Mouse (Mus musculus): ENCODE results near the gene Lpin2. TPM values are rescaled to one million over a fixed set of nuclear protein-coding genes. Genes with fewer than 3 reads are reported as not detected.
A peak's percentile ranks its signal among the peaks of the same experiment; 100 is the strongest.

Lpin2 gene
- total RNA-seq, 1 experiment from 2014 or later, result 47.3 TPM

GRCm38 (mm10) chr17:71265336-71266051, 83.1 kb downstream of the Lpin2 start:
- no peak for DNase-seq

GRCm38 (mm10) chr17:71267374-71267773, 85.0 kb downstream of the Lpin2 start:
- no peak for DNase-seq

GRCm38 (mm10) chr17:71268152-71268551, 85.8 kb downstream of the Lpin2 start:
- DNase-seq, result no peak

DNA sequence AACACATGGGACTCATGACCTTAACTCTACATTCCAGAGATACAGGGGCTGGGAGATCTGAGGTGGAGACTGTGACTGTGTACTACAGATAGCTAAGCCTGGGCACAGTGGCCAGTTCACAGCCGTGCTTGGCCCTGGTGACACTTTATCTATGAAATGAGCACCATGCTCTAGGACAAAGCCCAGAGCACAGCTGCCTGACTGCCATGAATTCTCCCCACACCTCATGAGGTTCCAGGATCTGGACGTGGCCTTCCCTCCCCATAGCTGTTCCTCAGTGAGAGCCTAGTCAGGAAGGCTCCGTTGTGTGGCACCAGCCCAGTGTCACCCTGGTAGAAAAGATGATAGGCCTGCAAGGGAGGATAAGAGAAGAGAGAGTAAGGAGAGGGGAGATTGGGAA, 86.2 kb downstream of the Lpin2 start:
- no peak for DNase-seq

DNA sequence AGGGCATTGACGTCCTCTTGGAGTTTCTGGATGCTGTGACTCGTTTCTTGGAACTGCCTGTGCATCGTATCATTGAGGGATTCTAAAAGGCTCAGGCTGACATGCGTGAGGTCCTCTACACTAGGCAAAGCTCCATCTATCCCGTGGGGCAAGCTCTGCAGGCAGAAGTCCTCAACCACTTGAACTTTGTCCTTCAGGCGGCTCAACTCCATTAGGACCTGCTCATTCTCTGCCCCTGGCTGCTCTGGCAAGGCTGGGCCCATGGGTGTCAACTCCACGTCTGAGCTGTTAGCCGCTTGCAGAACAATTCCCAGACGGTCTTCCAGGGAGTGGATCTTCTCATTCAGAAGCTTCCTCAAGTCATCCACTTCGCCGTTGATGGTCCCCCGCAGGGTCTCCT, 91.5 kb downstream of the Lpin2 start:
- no peak for DNase-seq

DNA sequence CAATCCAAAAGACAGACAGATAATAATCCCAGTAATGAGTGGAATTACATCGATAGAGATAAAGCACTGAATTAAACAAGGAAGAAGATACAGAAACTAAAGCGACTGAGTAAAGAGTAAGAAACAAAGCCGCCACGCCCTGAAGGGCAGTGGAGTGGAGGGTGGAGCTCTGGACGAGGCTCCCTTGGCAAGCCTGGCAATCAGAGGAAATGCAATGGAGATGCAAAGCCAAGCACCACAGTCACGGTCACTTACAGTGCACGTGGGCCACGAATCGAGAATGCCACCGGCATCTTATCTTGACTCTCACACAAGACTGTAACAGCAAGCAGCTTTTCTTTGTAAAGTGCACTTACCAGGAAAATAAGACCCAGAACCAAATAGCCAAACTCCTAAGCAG, 94.4 kb downstream of the Lpin2 start:
- DNase-seq, result no peak

GRCm38 (mm10) chr17:71277701-71278491, 95.5 kb downstream of the Lpin2 start:
- DNase-seq, result no peak

GRCm38 (mm10) chr17:71282716-71283115, 100.4 kb downstream of the Lpin2 start:
- no peak for DNase-seq

- DNase-seq, result no peak
Observed at GRCm38 (mm10) chr17:71283237-71283636, 100.9 kb downstream of the Lpin2 start.

- no peak for DNase-seq
Observed at GRCm38 (mm10) chr17:71284890-71285289, 102.5 kb downstream of the Lpin2 start.

DNA sequence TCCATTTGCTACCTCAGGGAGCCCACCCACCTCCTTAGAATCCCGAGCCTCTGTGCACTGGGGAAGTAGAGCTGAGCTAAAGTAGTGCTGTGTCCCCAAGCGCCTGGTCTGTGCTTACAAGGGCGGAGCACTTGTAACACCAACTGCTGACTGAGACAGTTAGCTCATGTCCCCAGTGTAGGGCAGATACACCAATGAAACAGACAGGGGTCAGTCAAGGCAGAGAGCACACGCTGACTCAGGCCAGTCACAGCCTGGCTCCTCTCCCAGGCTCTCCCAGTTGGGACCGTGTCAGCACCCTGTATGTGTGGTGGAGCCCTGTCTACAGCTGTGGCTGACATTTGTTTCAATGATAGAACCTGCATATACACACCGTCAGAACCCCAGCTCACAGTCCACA, 103.6 kb downstream of the Lpin2 start:
- DNase-seq, result peak; percentile 41

GRCm38 (mm10) chr17:71287586-71287985, 105.2 kb downstream of the Lpin2 start:
- no peak for DNase-seq

- no peak for DNase-seq
Observed at GRCm38 (mm10) chr17:71288145-71288758, 105.9 kb downstream of the Lpin2 start.

DNA sequence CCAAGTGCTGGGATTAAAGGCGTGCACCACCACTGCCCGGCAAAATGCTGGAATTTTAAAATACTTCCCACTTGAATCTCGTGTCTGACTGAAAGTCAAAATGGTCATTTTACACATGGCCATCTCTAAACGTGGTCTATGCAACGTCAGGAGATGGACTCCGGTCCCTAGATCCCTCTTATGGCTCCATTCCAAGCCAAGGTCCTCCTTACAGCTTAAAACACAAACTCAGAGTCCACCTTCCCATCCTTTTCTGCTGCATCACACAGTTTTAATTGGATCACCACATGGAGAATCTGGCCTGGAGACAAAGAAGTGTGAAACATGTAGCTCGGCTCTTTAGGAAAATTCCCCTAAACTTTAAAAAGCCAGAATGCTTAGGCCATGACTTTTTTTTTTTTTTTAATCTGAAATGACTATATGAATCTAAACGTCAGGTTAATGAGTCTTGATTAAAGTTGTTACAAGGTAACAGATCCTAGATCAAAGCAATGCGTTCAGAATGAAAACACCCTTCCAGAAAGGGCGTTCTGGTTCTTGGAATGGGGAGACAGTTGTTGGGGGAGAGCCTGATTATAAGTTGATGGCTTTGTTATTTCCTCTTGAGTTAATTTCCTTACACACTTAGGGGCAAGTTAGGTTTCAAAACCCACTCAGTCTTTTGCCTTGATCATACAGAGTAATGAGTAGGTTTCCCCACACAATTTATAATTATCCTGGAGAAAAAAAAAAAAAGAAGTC, 106.6 kb downstream of the Lpin2 start:
- DNase-seq, result no peak

DNA sequence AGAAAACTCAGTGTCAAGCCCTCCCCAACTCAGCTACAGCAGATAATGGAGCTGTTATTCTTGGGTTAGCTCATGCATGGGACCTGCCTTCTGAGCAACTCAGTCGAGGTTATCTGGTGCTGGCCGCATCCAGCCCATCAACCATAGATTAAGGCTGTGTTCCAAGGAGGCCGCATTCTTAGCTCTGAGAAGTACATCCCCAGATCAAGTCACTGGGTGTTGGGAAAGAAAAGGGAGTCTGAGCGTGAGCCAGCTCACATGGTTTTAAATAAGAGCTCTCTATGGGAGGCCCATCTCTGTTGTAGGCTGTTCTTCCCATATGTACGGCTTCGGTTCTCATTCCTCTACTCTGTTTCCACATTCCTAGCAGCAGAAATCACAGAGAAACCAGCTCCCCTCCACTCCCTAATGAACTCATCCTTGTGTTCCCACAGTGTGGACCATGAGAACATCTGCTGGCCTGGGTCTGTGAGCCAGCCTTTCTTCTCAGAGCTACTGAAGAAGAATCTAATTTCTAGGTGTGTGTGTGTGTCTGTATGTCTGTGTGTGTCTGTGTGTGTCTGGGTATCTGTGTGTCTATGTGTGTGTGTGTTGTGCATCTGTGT, 107.3 kb downstream of the Lpin2 start:
- no peak for DNase-seq

DNA sequence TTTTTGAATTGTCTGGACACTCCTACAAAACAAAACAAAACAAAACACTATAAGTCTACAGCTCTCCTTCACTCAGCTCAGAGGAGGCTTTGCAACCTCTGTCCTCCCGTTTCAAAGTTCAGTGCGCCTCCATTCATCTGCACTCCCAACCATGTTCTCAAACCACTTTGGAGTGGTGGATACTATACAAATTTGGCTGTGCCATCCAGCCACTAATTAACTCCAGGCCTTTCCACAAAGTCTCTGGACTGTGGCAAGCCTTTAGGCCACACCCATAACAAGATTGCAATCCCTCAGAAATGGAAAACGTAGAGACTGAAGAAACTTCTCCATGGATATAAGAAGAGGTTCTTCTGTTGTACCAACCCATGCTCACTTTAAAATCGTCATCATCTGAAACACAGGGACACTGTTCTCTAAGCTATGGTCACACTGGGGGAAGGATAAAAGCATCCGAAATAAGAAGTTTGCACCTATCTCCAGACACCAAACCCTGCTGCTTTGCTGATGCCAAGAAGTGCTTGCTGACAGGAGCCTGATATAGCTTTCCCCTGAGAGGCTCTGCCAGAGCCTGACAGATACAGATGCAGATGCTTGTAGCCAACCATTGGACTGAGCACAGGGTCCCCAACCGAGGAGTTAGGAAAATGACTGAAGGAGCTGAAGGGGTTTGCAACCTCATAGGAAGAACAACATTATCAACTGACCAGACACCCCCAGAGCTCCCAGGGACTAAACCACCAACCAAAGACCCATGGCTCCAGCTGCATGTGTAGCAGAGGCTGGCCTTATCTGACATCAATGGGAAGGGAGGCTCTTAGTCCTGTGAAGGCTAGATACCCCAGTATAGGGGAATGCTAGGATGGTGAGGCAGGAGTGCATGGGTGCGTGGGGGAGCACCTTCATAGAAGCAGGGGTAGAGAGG, 108.4 kb downstream of the Lpin2 start:
- no peak for DNase-seq

DNA sequence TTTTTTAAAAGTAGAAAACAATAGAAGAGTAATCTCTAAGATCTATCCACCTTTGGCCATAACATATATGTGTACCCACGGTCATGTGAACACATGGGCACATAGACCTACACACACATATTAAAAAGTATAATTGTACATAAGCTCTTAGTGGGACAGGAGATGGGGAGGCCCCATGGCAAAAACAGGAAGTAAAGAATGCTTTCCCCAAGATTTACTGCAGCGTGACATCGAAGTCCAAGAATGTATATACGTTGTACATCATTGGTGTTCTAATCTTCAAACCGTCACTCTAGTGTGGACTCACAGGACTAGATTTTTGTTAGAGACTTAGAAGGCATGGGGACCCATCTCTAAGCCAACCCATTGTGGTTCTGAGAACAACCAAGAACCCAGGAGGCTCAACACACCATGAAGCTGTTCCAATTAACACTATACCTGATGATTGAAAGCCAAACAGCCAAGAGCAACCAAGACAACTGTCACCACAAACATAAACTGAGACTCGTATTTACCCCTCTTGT, 109.6 kb downstream of the Lpin2 start:
- no peak for DNase-seq

- peak; percentile 13 for DNase-seq
Observed at GRCm38 (mm10) chr17:71292897-71293296, 110.5 kb downstream of the Lpin2 start.

GRCm38 (mm10) chr17:71294570-71294969, 112.2 kb downstream of the Lpin2 start:
- no peak for DNase-seq
